Mouse (Mus musculus) hindbrain, embryonic 13.5 days (tissue): ENCODE results near the gene Emd. TPM values are rescaled to one million over a fixed set of nuclear protein-coding genes. Genes with fewer than 3 reads are reported as not detected.
"Not testable (repeated sequence)": the region's sequence is repeated elsewhere in the genome, so short reads cannot be mapped to it uniquely, and the experiment has no call there.

Experiments
- ATAC-seq: fragments of 200-750 bp; cut with Nextera tagmentation; 2 replicates; pipeline ENCODE4 v1.8.0; 2017; ENCODE audit warnings: moderate TSS enrichment; ENCODE audit not compliant: low FRiP score
- H3K27ac ChIP-seq: fragments of 300-500 bp; sonication (generic); 2 replicates; pipeline ENCODE4 v1.5.1; 2015; ENCODE audit warnings: inconsistent platforms, mild to moderate bottlenecking, moderate library complexity
- H3K27me3 ChIP-seq: fragments of 300-500 bp; sonication (generic); 2 replicates; pipeline ENCODE4 v1.6.1; 2015; ENCODE audit warnings: mild to moderate bottlenecking, inconsistent platforms
- H3K36me3 ChIP-seq: fragments of 300-500 bp; sonication (generic); 2 replicates; pipeline ENCODE4 v1.6.1; 2015; ENCODE audit warnings: mild to moderate bottlenecking, inconsistent platforms
- H3K4me1 ChIP-seq: fragments of 300-500 bp; sonication (generic); replicated peaks from 2 replicates; pipeline ENCODE4 v1.6.1; 2015; ENCODE audit warnings: inconsistent platforms
- H3K4me2 ChIP-seq: fragments of 300-500 bp; sonication (generic); 2 replicates; pipeline ENCODE4 v1.6.1; 2015; ENCODE audit warnings: inconsistent platforms, mild to moderate bottlenecking, moderate library complexity
- H3K4me3 ChIP-seq: fragments of 300-500 bp; sonication (generic); 2 replicates; pipeline ENCODE4 v1.5.1; 2015; ENCODE audit warnings: mild to moderate bottlenecking, inconsistent platforms
- H3K9ac ChIP-seq: fragments of 300-500 bp; sonication (generic); 2 replicates; pipeline ENCODE4 v1.6.1; 2015; ENCODE audit warnings: mild to moderate bottlenecking, inconsistent platforms
- H3K9me3 ChIP-seq: fragments of 300-500 bp; sonication (generic); 2 replicates; pipeline ENCODE4 v1.6.1; 2016; ENCODE audit warnings: inconsistent platforms
- WGBS: fragments of 180-500 bp; shearing (Covaris S2); methylation state at CpG from one replicate; pipeline ENCODE4 v1.1.7; 2015; 5-methylcytosine and 5-hydroxymethylcytosine counted together
- polyA plus RNA-seq: library from polyadenylated mRNA; unstranded; fragments of >200 nt; fragmentation: Nextera tagmentation; extraction: Ambion mirVana; gene quantifications from 2 replicates; pipeline ENCODE4 v1.2.1, GENCODE M21; 2015

Gene Emd
- polyA plus RNA-seq: 16.9 and 18.3 TPM in 2 replicates

- peak; percentile 98 for ATAC-seq
- 22% methylated on average over 39 of the region's 39 CpGs for WGBS
- peak within 1 kb of the TSS; percentile 78 for H3K9ac ChIP-seq
- H3K4me2 ChIP-seq: peak within 1 kb of the TSS; percentile 69
- peaks cover 19% of the 10 kb centered on the region for H3K36me3 ChIP-seq
- peaks cover 8% of the 10 kb centered on the region for H3K4me1 ChIP-seq
- H3K27ac ChIP-seq: peak within 1 kb of the TSS; percentile 88
- peak within 1 kb of the TSS; percentile 54 for H3K4me3 ChIP-seq
- no peaks in the 10 kb centered on the region for H3K9me3 ChIP-seq
- H3K27me3 ChIP-seq: no peaks in the 10 kb centered on the region
Measured at GRCm38 (mm10) chrX:74254153-74254887, at the start of gene Emd. Gene Emd, plus strand, starts transcription at chrX:74254687.

GRCm38 (mm10) chrX:74218496-74218895 lies 36.0 kb upstream of the Emd start:
- Histone ChIP-seq H3K4me1 (no peaks in the 10 kb centered on the region), H3K4me3 (no peak overlapping the region), H3K27me3 (no peaks in the 10 kb centered on the region), H3K27ac (no peak overlapping the region), H3K4me2 (no peak overlapping the region), H3K9ac (no peak overlapping the region), H3K9me3 (no peaks in the 10 kb centered on the region), H3K36me3 (peaks cover 13% of the 10 kb centered on the region)
- WGBS: 95% methylated on average over 4 of the region's 4 CpGs
- no peak for ATAC-seq

GRCm38 (mm10) chrX:74219449-74219848 lies 35.0 kb upstream of the Emd start:
- H3K4me2 ChIP-seq: no peak overlapping the region
- WGBS: 71% methylated on average over 13 of the region's 13 CpGs
- no peaks in the 10 kb centered on the region for H3K9me3 ChIP-seq
- no peak overlapping the region for H3K4me3 ChIP-seq
- no peak overlapping the region for H3K27ac ChIP-seq
- H3K9ac ChIP-seq: no peak overlapping the region
- peaks cover 20% of the 10 kb centered on the region for H3K36me3 ChIP-seq
- no peaks in the 10 kb centered on the region for H3K27me3 ChIP-seq
- ATAC-seq: no peak
- no peaks in the 10 kb centered on the region for H3K4me1 ChIP-seq

GRCm38 (mm10) chrX:74220099-74220498 lies 34.4 kb upstream of the Emd start:
- H3K4me1 ChIP-seq, H3K4me2 ChIP-seq, H3K9me3 ChIP-seq, H3K27ac ChIP-seq, ATAC-seq, H3K9ac ChIP-seq, H3K27me3 ChIP-seq, H3K4me3 ChIP-seq: not testable (repeated sequence)
- H3K36me3 ChIP-seq: peaks cover 27% of the 10 kb centered on the region
- WGBS: 73% methylated on average over 1 of the region's 1 CpGs

- no peaks in the 10 kb centered on the region for H3K9me3 ChIP-seq
- no peak for ATAC-seq
- H3K36me3 ChIP-seq: peaks cover 99% of the 10 kb centered on the region
- no peak overlapping the region for H3K9ac ChIP-seq
- H3K27me3 ChIP-seq: no peaks in the 10 kb centered on the region
- H3K4me1 ChIP-seq: no peaks in the 10 kb centered on the region
- no peak overlapping the region for H3K27ac ChIP-seq
- 90% methylated on average over 1 of the region's 1 CpGs for WGBS
- H3K4me3 ChIP-seq: no peak overlapping the region
- no peak overlapping the region for H3K4me2 ChIP-seq
Measured at GRCm38 (mm10) chrX:74230038-74230437, 24.4 kb upstream of the Emd start.

- Histone ChIP-seq H3K9ac (no peak overlapping the region), H3K27me3 (no peaks in the 10 kb centered on the region), H3K27ac (no peak overlapping the region), H3K4me1 (no peaks in the 10 kb centered on the region), H3K4me2 (no peak overlapping the region), H3K36me3 (peaks cover 95% of the 10 kb centered on the region), H3K9me3 (no peaks in the 10 kb centered on the region), H3K4me3 (no peak overlapping the region)
- 95% methylated on average over 4 of the region's 5 CpGs for WGBS
- ATAC-seq: no peak
Measured at GRCm38 (mm10) chrX:74233196-74233595, 21.3 kb upstream of the Emd start.

GRCm38 (mm10) chrX:74240332-74240731 lies 14.2 kb upstream of the Emd start:
- H3K4me3 ChIP-seq: no peak overlapping the region
- WGBS: 89% methylated on average over 4 of the region's 4 CpGs
- H3K4me1 ChIP-seq: peaks cover 19% of the 10 kb centered on the region
- H3K4me2 ChIP-seq: no peak overlapping the region
- no peaks in the 10 kb centered on the region for H3K9me3 ChIP-seq
- no peak for ATAC-seq
- no peak overlapping the region for H3K9ac ChIP-seq
- H3K27me3 ChIP-seq: no peaks in the 10 kb centered on the region
- H3K27ac ChIP-seq: no peak overlapping the region
- peaks cover 73% of the 10 kb centered on the region for H3K36me3 ChIP-seq

- Histone ChIP-seq H3K9ac (peak overlapping the region; percentile 85), H3K36me3 (peaks cover 47% of the 10 kb centered on the region)
- no peak for ATAC-seq
Measured at GRCm38 (mm10) chrX:74243396-74243795, 11.1 kb upstream of the Emd start.

GRCm38 (mm10) chrX:74243807-74244206 lies 10.7 kb upstream of the Emd start:
- Histone ChIP-seq H3K9ac (peak overlapping the region; percentile 85), H3K4me3 (peak overlapping the region; percentile 57), H3K27ac (peak overlapping the region; percentile 92; the same call in 1 of the 2 replicates), H3K4me2 (peak overlapping the region; percentile 69), H3K4me1 (peaks cover 19% of the 10 kb centered on the region), H3K9me3 (no peaks in the 10 kb centered on the region), H3K27me3 (no peaks in the 10 kb centered on the region), H3K36me3 (peaks cover 43% of the 10 kb centered on the region)
- ATAC-seq: no peak
- 60% methylated on average over 3 of the region's 3 CpGs for WGBS

More at GRCm38 (mm10) chrX:74243396-74243795, 11.1 kb upstream of the Emd start:
- H3K9me3 ChIP-seq: no peaks in the 10 kb centered on the region
- 93% methylated on average over 2 of the region's 2 CpGs for WGBS
- H3K27me3 ChIP-seq: no peaks in the 10 kb centered on the region
- peaks cover 19% of the 10 kb centered on the region for H3K4me1 ChIP-seq
- no peak overlapping the region for H3K27ac ChIP-seq
- H3K4me2 ChIP-seq: peak overlapping the region; percentile 69
- H3K4me3 ChIP-seq: peak overlapping the region; percentile 57

- 37% methylated on average over 3 of the region's 3 CpGs for WGBS
- Histone ChIP-seq H3K4me3 (peak overlapping the region; percentile 57), H3K4me2 (peak overlapping the region; percentile 69), H3K27ac (peak overlapping the region; percentile 92), H3K4me1 (peaks cover 26% of the 10 kb centered on the region), H3K36me3 (peaks cover 35% of the 10 kb centered on the region), H3K9ac (peak overlapping the region; percentile 85), H3K27me3 (no peaks in the 10 kb centered on the region), H3K9me3 (no peaks in the 10 kb centered on the region)
- peak; percentile 30 for ATAC-seq
Measured at GRCm38 (mm10) chrX:74244614-74245083, 9.8 kb upstream of the Emd start.

GRCm38 (mm10) chrX:74245107-74245506 lies 9.4 kb upstream of the Emd start:
- H3K9me3 ChIP-seq: no peaks in the 10 kb centered on the region
- H3K4me1 ChIP-seq: peaks cover 26% of the 10 kb centered on the region
- peak overlapping the region; percentile 69 for H3K4me2 ChIP-seq
- peak overlapping the region; percentile 85 for H3K9ac ChIP-seq
- H3K4me3 ChIP-seq: peak overlapping the region; percentile 57
- H3K36me3 ChIP-seq: peaks cover 30% of the 10 kb centered on the region
- H3K27ac ChIP-seq: peak overlapping the region; percentile 92
- no peak for ATAC-seq
- 31% methylated on average over 1 of the region's 1 CpGs for WGBS
- H3K27me3 ChIP-seq: no peaks in the 10 kb centered on the region

- H3K9me3 ChIP-seq: no peaks in the 10 kb centered on the region
- H3K4me2 ChIP-seq: peak overlapping the region; percentile 69
- H3K9ac ChIP-seq: peak overlapping the region; percentile 85
- peaks cover 25% of the 10 kb centered on the region for H3K36me3 ChIP-seq
- 19% methylated on average over 21 of the region's 21 CpGs for WGBS
- peaks cover 26% of the 10 kb centered on the region for H3K4me1 ChIP-seq
- H3K27me3 ChIP-seq: no peaks in the 10 kb centered on the region
- H3K4me3 ChIP-seq: peak overlapping the region; percentile 57
- ATAC-seq: peak; percentile 53
- H3K27ac ChIP-seq: peak overlapping the region; percentile 92
Measured at GRCm38 (mm10) chrX:74245687-74246086, 8.8 kb upstream of the Emd start.

- peak; percentile 92 for ATAC-seq
- no peaks in the 10 kb centered on the region for H3K27me3 ChIP-seq
- H3K4me2 ChIP-seq: peak overlapping the region; percentile 69
- H3K9me3 ChIP-seq: no peaks in the 10 kb centered on the region
- peak overlapping the region; percentile 92 for H3K27ac ChIP-seq
- peak overlapping the region; percentile 85 for H3K9ac ChIP-seq
- peaks cover 26% of the 10 kb centered on the region for H3K4me1 ChIP-seq
- WGBS: 20% methylated on average over 35 of the region's 38 CpGs
- peak overlapping the region; percentile 57 for H3K4me3 ChIP-seq
- peaks cover 19% of the 10 kb centered on the region for H3K36me3 ChIP-seq
Measured at GRCm38 (mm10) chrX:74246213-74246681, 8.2 kb upstream of the Emd start.
